Mouse (Mus musculus): Measurements from ENCODE around the gene Sf1.

- TF ChIP-seq POLR2A (IDR thresholded peaks at IDR 0.05; ENCODE audit: low read depth, low read length), result no peak
- TF ChIP-seq CTCF (IDR thresholded peaks at IDR 0.05; ENCODE audit: extremely low read depth, insufficient read length, insufficient replicate concordance, low read depth, low read length), result no peak
These were observed 20.0 kb downstream of the Sf1 start for GRCm38 (mm10) chr19:6383470-6383869.
